Mouse (Mus musculus): ENCODE results near the gene Khnyn.

GRCm38 (mm10) chr14:55884166-55884565 is 581 bp upstream of the Khnyn start, which contains the start of gene Cbln3:
- TF ChIP-seq POLR2A (IDR thresholded peaks at IDR 0.05; ENCODE audit: borderline replicate concordance, extremely low read depth, insufficient read depth, insufficient read length, poor library complexity, severe bottlenecking) (no peak), CTCF (IDR thresholded peaks at IDR 0.05; ENCODE audit: borderline replicate concordance, extremely low read depth, insufficient read depth, insufficient read length) (no peak)
